Mouse (Mus musculus) kidney, adult 2 months (tissue): ENCODE data around the gene Gm13289.
"Not testable (repeated sequence)": the region's sequence is repeated elsewhere in the genome, so short reads cannot be mapped to it uniquely, and the experiment has no call there.

Experiments
- CTCF ChIP-seq: fragments of 200-500 bp; conservative IDR thresholded peaks from 2 replicates; pipeline ENCODE4 v1.5.1; 2011; ENCODE audit warnings: low read depth, mild to moderate bottlenecking, control low read depth, low read length, moderate library complexity, mixed read lengths; ENCODE audit not compliant: insufficient read depth, insufficient read length
- POLR2A ChIP-seq: fragments of 200-500 bp; IDR thresholded peaks from one replicate; pipeline ENCODE4 v1.6.1; 2011; ENCODE audit warnings: low read depth, low read length, control low read depth

DNA sequence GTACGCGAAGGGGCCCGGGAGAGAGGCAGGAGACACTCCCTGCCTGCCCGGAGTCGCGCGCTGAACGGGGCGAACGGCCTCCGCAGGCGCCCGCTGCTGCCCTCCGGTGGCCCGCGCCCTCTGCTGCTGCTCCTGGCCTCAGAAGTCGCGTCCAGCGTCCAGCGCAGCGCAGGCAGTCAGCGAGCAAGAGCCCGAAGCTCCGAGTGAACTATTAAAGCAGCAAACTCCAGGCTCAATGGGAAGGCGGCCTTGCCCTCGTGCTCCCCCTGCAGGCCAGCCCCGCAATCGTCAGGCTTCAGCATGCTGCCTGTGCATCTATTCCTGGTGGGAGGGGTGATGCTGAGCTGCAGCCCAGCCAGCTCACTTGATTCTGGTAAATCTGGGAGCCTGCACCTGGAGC, 14.5 kb downstream of the Gm13289 start, which contains the start of gene Gm13278:
- TF ChIP-seq CTCF, POLR2A: not testable (repeated sequence)
